Mouse (Mus musculus) gastrocnemius, postnatal 36 days (tissue): ENCODE data around the gene Rapgef2. TPM values are rescaled to one million over a fixed set of nuclear protein-coding genes. Genes with fewer than 3 reads are reported as not detected.

Source experiments
- total RNA-seq, 2 experiments: library from RNA; stranded (reverse); gene quantifications; 2 replicates each; pipeline ENCODE4 v1.2.3; 2021

Rapgef2 gene
- total RNA-seq, 2 experiments from 2014 or later = 13.6 to 16.0 TPM

Other genes with a start within 250 kb of the Rapgef2 start
- gene Gm17359, start 50.1 kb upstream of the Rapgef2 start, total RNA-seq = not detected